Mouse (Mus musculus) neutrophil, adult 5-6 weeks (primary cell): ENCODE measurements around the gene Ppp1r11. TPM values are rescaled to one million over a fixed set of nuclear protein-coding genes. Genes with fewer than 3 reads are reported as not detected.

Source experiments
- ATAC-seq: fragments of 151-379, 151-347 bp; 2 replicates; pipeline ENCODE4 v1.8.0; 2017; ENCODE audit warnings: mild to moderate bottlenecking, moderate TSS enrichment; ENCODE audit not compliant: insufficient number of reproducible peaks, poor library complexity, low FRiP score, severe bottlenecking; ENCODE audit errors: extremely low read depth
- total RNA-seq: library from RNA; stranded (forward); fragments of 200-1000 nt; gene quantifications from 2 replicates; pipeline ENCODE4 v1.2.3, GENCODE M21; 2017

Gene Ppp1r11
- total RNA-seq, 1 experiment from 2014 or later: 91.1 TPM

- ATAC-seq: no peak
These were observed 22.2 kb downstream of the Ppp1r11 start for GRCm38 (mm10) chr17:36929236-36929932.

- ATAC-seq: no peak
These were observed 23.9 kb downstream of the Ppp1r11 start for GRCm38 (mm10) chr17:36927496-36928120.

- no peak for ATAC-seq
These were observed 28.1 kb downstream of the Ppp1r11 start for GRCm38 (mm10) chr17:36923491-36923890.

DNA sequence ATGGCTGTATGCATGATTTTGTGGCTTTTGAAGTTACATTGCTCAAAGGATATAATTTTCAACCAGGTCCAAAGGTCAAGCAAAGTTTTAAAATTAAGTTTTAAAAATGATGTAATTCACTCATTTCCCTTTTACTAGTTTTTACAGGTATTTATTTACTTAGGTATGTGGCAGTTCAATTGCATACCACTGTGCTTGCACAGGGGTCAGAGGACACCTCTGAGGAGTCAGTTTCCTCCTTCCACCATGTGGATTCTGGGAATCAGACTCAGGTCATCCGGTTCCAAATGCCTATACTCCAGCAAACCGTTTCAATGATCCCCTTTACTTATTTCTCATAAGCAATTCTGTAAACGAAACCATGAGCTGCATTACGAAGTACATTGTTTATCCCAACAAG, 28.8 kb downstream of the Ppp1r11 start:
- ATAC-seq: no peak

DNA sequence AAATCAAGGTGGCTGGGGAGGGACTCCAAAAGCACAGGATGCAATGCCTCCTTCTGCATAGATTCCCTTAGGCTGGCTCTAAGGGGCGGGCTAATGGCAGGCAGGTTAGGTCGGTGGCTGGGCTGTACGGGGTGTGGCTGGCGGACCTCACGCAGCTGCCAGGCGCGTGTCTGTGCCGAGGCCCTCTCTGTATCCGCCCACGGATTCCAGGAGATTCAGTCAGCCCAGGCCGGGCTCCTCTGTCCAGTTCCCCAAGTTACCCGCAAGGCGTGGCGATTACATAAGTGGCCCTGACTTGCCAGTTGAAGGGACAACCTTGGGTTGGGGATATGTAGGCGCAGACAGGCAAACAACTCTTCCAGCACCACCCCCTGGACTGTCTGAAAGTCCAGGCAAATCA, 31.3 kb downstream of the Ppp1r11 start:
- no peak for ATAC-seq

DNA sequence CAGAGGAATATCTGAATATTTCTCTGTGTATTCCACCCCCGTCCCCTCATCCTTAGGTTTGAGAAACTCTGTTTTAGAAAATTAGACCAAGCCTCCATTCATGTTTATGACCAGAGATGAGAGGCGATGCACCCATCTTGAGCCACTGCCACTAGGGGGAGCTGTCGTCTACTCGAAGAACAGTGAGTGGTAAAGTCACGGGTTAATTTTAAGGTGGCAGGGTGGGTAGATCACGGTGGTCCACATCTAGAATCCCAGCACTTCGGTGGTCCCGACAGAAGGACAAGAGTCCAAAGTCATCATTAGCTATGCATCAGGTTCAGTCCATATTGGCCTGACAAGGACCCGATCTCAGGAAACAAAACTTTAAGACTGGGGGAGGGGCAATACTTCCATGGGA, 36.5 kb downstream of the Ppp1r11 start:
- no peak for ATAC-seq

- ATAC-seq: peak; percentile 63; the same call in 1 of the 2 replicates
These were observed 37.4 kb downstream of the Ppp1r11 start for GRCm38 (mm10) chr17:36914108-36914507.

GRCm38 (mm10) chr17:36912031-36912430, 39.5 kb downstream of the Ppp1r11 start:
- ATAC-seq: no peak

- ATAC-seq: no peak
These were observed 41.7 kb downstream of the Ppp1r11 start for GRCm38 (mm10) chr17:36909802-36910201.

GRCm38 (mm10) chr17:36908235-36908634, 43.3 kb downstream of the Ppp1r11 start:
- ATAC-seq: no peak

GRCm38 (mm10) chr17:36903651-36904050, 47.9 kb downstream of the Ppp1r11 start:
- ATAC-seq: no peak

GRCm38 (mm10) chr17:36900691-36901090, 50.9 kb downstream of the Ppp1r11 start:
- no peak for ATAC-seq

DNA sequence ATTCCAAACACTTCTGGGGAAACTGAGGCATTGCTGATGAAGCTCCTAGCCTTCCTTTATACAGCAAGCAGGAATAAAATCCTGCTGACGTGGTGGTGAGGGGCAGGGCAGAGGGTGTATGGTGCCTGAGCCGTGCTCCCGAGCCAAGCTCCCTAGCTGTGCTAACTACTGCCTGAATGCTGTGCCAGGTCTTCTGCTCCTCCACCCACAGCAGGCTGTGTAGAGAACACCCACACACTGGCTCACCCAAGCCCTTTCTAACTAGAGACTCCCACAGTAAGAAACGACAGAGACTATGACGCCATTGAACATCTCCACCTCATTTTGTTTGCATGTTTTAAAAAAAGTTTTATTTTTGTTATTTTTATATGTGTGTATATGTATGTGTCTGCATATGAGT, 51.5 kb downstream of the Ppp1r11 start:
- ATAC-seq: no peak

GRCm38 (mm10) chr17:36899376-36899775, 52.2 kb downstream of the Ppp1r11 start:
- no peak for ATAC-seq

Other genes starting within 250 kb of the Ppp1r11 start
- not detected in 2 replicates for gene H2-M10.5, start 178.8 kb downstream of the Ppp1r11 start, total RNA-seq
- not detected in 2 replicates for gene H2-M10.6, start 139.6 kb downstream of the Ppp1r11 start, total RNA-seq
- 81.9 and 95.2 TPM in 2 replicates for gene Trim26, start 114.6 kb downstream of the Ppp1r11 start, total RNA-seq
- gene Trim15, start 84.5 kb downstream of the Ppp1r11 start, total RNA-seq: not detected in 2 replicates
- gene Trim10, start 82.2 kb downstream of the Ppp1r11 start, total RNA-seq: 4.7 and 6.0 TPM in 2 replicates
- not detected in 2 replicates for gene Trim40, start 61.6 kb downstream of the Ppp1r11 start, total RNA-seq
- not detected in 2 replicates for gene Trim31, start 53.6 kb downstream of the Ppp1r11 start, total RNA-seq
- gene Rnf39, start 8.8 kb downstream of the Ppp1r11 start, total RNA-seq: 0.98 and 1.2 TPM in 2 replicates
- gene Znrd1, start 6.8 kb upstream of the Ppp1r11 start, total RNA-seq: 28.3 and 34.6 TPM in 2 replicates
- 6.0 and 6.1 TPM in 2 replicates for gene Znrd1as, start 6.9 kb upstream of the Ppp1r11 start, total RNA-seq
- gene 2410137M14Rik, start 29.5 kb upstream of the Ppp1r11 start, total RNA-seq: 0.58 TPM in 1 of 2 replicates, not detected in the other
- gene H2-M5, start 37.8 kb upstream of the Ppp1r11 start, total RNA-seq: not detected in 2 replicates
- not detected in 2 replicates for gene Zfp57, start 49.4 kb upstream of the Ppp1r11 start, total RNA-seq
- gene Mog, start 71.7 kb upstream of the Ppp1r11 start, total RNA-seq: not detected in 2 replicates
- 34.7 and 38.2 TPM in 2 replicates for gene Gabbr1, start 94.2 kb upstream of the Ppp1r11 start, total RNA-seq
- gene Olfr90, start 136.8 kb upstream of the Ppp1r11 start, total RNA-seq: 0.12 TPM in 1 of 2 replicates, not detected in the other
- not detected in 2 replicates for gene Olfr91, start 146.5 kb upstream of the Ppp1r11 start, total RNA-seq
- gene Olfr92, start 168.3 kb upstream of the Ppp1r11 start, total RNA-seq: not detected in 2 replicates
- gene Olfr93, start 209.8 kb upstream of the Ppp1r11 start, total RNA-seq: not detected in 2 replicates
- gene Ubd, start 242.2 kb upstream of the Ppp1r11 start, total RNA-seq: not detected in 2 replicates
- not detected in 2 replicates for gene Olfr94, start 249.3 kb upstream of the Ppp1r11 start, total RNA-seq